Comparison of ENCODE assay signal across 9 mouse cellular contexts in the genomic region with DNA sequence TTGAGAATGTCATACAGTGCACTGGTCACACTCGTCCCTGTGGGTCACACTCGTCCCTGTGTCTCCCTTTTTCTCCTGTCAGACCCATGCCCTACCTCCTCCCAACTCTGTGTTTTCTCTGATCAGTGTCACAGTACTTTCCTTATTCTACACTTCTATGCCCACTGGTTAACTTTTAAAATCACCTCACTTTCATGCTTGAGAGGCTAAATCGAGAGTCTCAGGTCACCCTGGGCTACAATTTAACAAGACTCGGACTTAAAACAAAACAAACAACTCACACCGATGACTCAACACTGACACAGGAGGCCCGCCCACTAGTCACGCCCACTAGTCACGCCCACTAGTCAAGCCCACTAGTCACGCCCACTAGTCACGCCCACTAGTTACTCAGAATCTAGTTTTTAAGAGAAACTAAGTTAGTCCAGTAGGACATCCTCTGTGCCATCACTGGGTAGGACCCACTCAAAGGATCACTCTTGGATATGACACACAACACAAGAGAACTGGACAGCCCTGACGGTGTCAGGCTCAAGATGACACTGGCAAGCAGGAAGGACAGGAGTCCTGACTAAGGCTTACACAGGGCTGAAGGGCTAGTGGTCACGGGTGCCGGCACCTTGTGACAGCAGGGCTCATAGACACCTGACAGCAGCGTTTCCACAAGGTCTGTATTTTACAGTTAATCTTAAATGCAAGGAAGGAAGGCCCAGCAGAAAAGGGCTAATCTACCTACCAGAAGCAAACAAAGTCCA. TPM values are rescaled to one million over a fixed set of nuclear protein-coding genes. Genes with fewer than 3 reads are reported as not detected.
DNase-seq lines count a peak whose midpoint lies in the region; ATAC-seq and TF ChIP-seq lines count a peak whose summit lies in the region.
"Had no signal": no experiment of that assay in that cellular context is flagged by ENCODE, and none has a peak within 500 bp of the region (broad histone marks: within the 10 kb centered on the region; RNA-seq: fewer than 3 reads in every experiment).

No protein-coding gene starts in this region.

- no peak for TF ChIP-seq CTCF in layer of hippocampus, adult 2 months (conservative IDR thresholded peaks at IDR 0.05)

- H3K4me2 ChIP-seq in forebrain, embryonic 13.5 days = no peak overlapping the region

- peaks cover 3% of the 10 kb centered on the region; the same call in 1 of the 2 replicates for H3K4me1 ChIP-seq in forebrain, embryonic 10.5 days
- no peaks in the 10 kb centered on the region for H3K4me1 ChIP-seq in forebrain, embryonic 13.5 days

- H3K27ac ChIP-seq in forebrain, embryonic 10.5 days = no peak overlapping the region
- H3K27ac ChIP-seq in forebrain, embryonic 13.5 days = no peak overlapping the region
- no peak overlapping the region for H3K27ac ChIP-seq in layer of hippocampus, adult 2 months

- ATAC-seq in forebrain, embryonic 13.5 days = no peak

- H3K27me3 ChIP-seq in forebrain, embryonic 10.5 days (ENCODE audit: poor library complexity, severe bottlenecking) = no peaks in the 10 kb centered on the region
- no peaks in the 10 kb centered on the region for H3K27me3 ChIP-seq in forebrain, embryonic 13.5 days

- H3K9me3 ChIP-seq in forebrain, embryonic 10.5 days = no peaks in the 10 kb centered on the region
- no peaks in the 10 kb centered on the region for H3K9me3 ChIP-seq in forebrain, embryonic 13.5 days (replicated peaks)

- H3K9ac ChIP-seq in forebrain, embryonic 13.5 days = no peak overlapping the region

- intact Hi-C loops in left cerebral cortex, postnatal 14 days (cut with DNase I) = no loop called here

- H3K4me3 ChIP-seq in forebrain, embryonic 10.5 days = no peak overlapping the region
- H3K4me3 ChIP-seq in forebrain, embryonic 13.5 days = no peak overlapping the region
- H3K4me3 ChIP-seq in layer of hippocampus, adult 2 months = no peak overlapping the region

- peak; percentile 25 for DNase-seq in forebrain, embryonic 10.5 days (ENCODE audit: extremely low spot score, low spot score)
- DNase-seq in c-Kit-positive CD71-negative TER-119-negative erythroid progenitor cells, embryonic 14.5 days (ENCODE audit: low read depth) = peak; percentile 73
- DNase-seq in kidney, postnatal 36 days = peak; percentile 90 to 91
- DNase-seq in naive thymus-derived CD4-positive, alpha-beta T cell, adult 2 months (ENCODE audit: low read depth) = peak; percentile 22
- DNase-seq in left cerebral cortex, postnatal 14 days (ENCODE audit: low spot score in 2 of 2) = no peak
- DNase-seq in layer of hippocampus, adult 2 months (ENCODE audit: low spot score in 2 of 2) = no peak
- no peak for DNase-seq in layer of hippocampus, postnatal 36 days

- WGBS in forebrain, embryonic 10.5 days = 68% methylated on average over 14 of the region's 14 CpGs
- WGBS in forebrain, embryonic 13.5 days = 69% methylated on average over 14 of the region's 14 CpGs

- H3K36me3 ChIP-seq in forebrain, embryonic 10.5 days (replicated peaks) = peaks cover 54% of the 10 kb centered on the region
- H3K36me3 ChIP-seq in forebrain, embryonic 13.5 days (ENCODE audit: poor library complexity, severe bottlenecking) = peaks cover 46% of the 10 kb centered on the region

RNA-seq across cellular contexts. Expression of a gene that starts 10.9 kb away (rescaled TPM):
- 0.05 TPM in 1 of 2 replicates, not detected in the other for polyA plus RNA-seq in forebrain, embryonic 10.5 days (2016; fragmentation: Nextera tagmentation; extraction: Ambion mirVana)
- 0.06 TPM in 1 of 2 replicates, not detected in the other for polyA plus RNA-seq in forebrain, embryonic 13.5 days (2015; fragmentation: Nextera tagmentation; extraction: Ambion mirVana)
- under 1 TPM in 1 of 2 experiments, not detected in 1; 0.13 TPM for total RNA-seq in left cerebral cortex, postnatal 14 days (2021)
- total RNA-seq in layer of hippocampus, adult 2 months (2021) = not detected
- total RNA-seq in layer of hippocampus, postnatal 36 days (2021) = not detected

RNA-seq across cellular contexts. Expression of a gene that starts 13.8 kb away (rescaled TPM):
- 29.2 and 29.4 TPM in 2 replicates for polyA plus RNA-seq in forebrain, embryonic 10.5 days (2016; fragmentation: Nextera tagmentation; extraction: Ambion mirVana)
- polyA plus RNA-seq in forebrain, embryonic 13.5 days (2015; fragmentation: Nextera tagmentation; extraction: Ambion mirVana) = 21.3 and 22.1 TPM in 2 replicates
- total RNA-seq in left cerebral cortex, postnatal 14 days (2021) = 10 to 100 TPM; 55.7 to 56.8 TPM
- total RNA-seq in layer of hippocampus, adult 2 months (2021) = 10 to 100 TPM; 62.0 to 67.5 TPM
- 10 to 100 TPM; 54.0 to 61.5 TPM for total RNA-seq in layer of hippocampus, postnatal 36 days (2021)

RNA-seq across cellular contexts. Expression of a gene that starts 46.8 kb away (rescaled TPM):
- not detected in 2 replicates for polyA plus RNA-seq in forebrain, embryonic 10.5 days (2016; fragmentation: Nextera tagmentation; extraction: Ambion mirVana)
- not detected in 2 replicates for polyA plus RNA-seq in forebrain, embryonic 13.5 days (2015; fragmentation: Nextera tagmentation; extraction: Ambion mirVana)
- not detected for total RNA-seq in left cerebral cortex, postnatal 14 days (2021)
- not detected for total RNA-seq in layer of hippocampus, adult 2 months (2021)
- not detected for total RNA-seq in layer of hippocampus, postnatal 36 days (2021)
- polyA plus RNA-seq: large intestine, adult 2 months had no signal

RNA-seq across cellular contexts. Expression of a gene that starts 57.7 kb away (rescaled TPM):
- polyA plus RNA-seq in forebrain, embryonic 10.5 days (2016; fragmentation: Nextera tagmentation; extraction: Ambion mirVana) = 39.5 and 41.3 TPM in 2 replicates
- polyA plus RNA-seq in forebrain, embryonic 13.5 days (2015; fragmentation: Nextera tagmentation; extraction: Ambion mirVana) = 44.7 and 50.3 TPM in 2 replicates
- total RNA-seq in left cerebral cortex, postnatal 14 days (2021) = 10 to 100 TPM; 65.8 to 70.5 TPM
- 10 to 100 TPM; 57.1 to 62.9 TPM for total RNA-seq in layer of hippocampus, adult 2 months (2021)
- total RNA-seq in layer of hippocampus, postnatal 36 days (2021) = 10 to 100 TPM; 60.0 to 63.0 TPM

RNA-seq across cellular contexts. Expression of a gene that starts 58.1 kb away (rescaled TPM):
- not detected in 2 replicates for polyA plus RNA-seq in forebrain, embryonic 10.5 days (2016; fragmentation: Nextera tagmentation; extraction: Ambion mirVana)
- polyA plus RNA-seq in forebrain, embryonic 13.5 days (2015; fragmentation: Nextera tagmentation; extraction: Ambion mirVana) = not detected in 2 replicates
- total RNA-seq in left cerebral cortex, postnatal 14 days (2021) = under 1 TPM in 1 of 2 experiments, not detected in 1; 0.20 TPM
- under 1 TPM in 1 of 2 experiments, not detected in 1; 0.72 TPM for total RNA-seq in layer of hippocampus, adult 2 months (2021)
- 1 to 10 TPM in 1 of 2 experiments, under 1 TPM in 1; 0.76 to 1.0 TPM for total RNA-seq in layer of hippocampus, postnatal 36 days (2021)
- polyA plus RNA-seq: large intestine, adult 2 months had no signal

Comparison
In these comparisons a context has a peak if more than half of its experiments do, and no peak if none do; other contexts are left out.
1. DNase-seq: peak in forebrain, embryonic 10.5 days (single experiment), c-Kit-positive CD71-negative TER-119-negative erythroid progenitor cells, embryonic 14.5 days (single experiment), kidney, postnatal 36 days (2 of 2) and naive thymus-derived CD4-positive, alpha-beta T cell, adult 2 months (single experiment); none in left cerebral cortex, postnatal 14 days (0 of 2), layer of hippocampus, adult 2 months (0 of 2) and layer of hippocampus, postnatal 36 days (0 of 2).